Mouse (Mus musculus): ENCODE measurements at regions not wholly inside any gene's neighbourhood (a gene's known extent, or its start where the extent isn't known, plus 50 kb on each side); places are given as distances from the start of the nearest gene placed in this dataset.

GRCm38 (mm10) chr13:84570206-84570605 is 348.1 kb downstream of the Tmem161b start:
- TF ChIP-seq EP300 (optimal IDR thresholded peaks at IDR 0.05) (no peak), CTCF (IDR thresholded peaks at IDR 0.05; ENCODE audit: low read depth) (no peak)
